Mouse (Mus musculus): ENCODE measurements around the gene Bmp2k. TPM values are rescaled to one million over a fixed set of nuclear protein-coding genes. Genes with fewer than 3 reads are reported as not detected.

Bmp2k gene
- total RNA-seq, 2 experiments from 2014 or later: 22.3 to 24.7 TPM

DNA sequence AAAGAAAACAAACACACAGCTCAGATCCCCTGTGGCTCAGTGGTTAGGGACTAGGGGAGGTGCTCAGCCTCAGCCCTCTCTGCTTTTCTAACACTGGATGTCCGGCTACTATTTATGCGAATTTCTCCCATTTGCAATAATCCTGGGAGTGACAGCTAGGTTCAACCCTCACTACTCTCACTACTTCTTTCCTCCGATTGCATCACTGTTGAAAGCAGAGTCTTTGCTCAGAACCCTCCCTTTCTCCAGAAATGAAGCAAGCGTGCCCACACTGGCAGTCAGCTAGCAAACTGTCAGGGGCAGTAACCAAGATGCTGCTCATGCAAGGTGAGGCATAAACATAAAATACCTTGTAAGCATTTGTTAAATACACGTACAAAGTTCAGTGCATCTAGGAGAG is 110.8 kb downstream of the Bmp2k start:
- no peak for DNase-seq

DNA sequence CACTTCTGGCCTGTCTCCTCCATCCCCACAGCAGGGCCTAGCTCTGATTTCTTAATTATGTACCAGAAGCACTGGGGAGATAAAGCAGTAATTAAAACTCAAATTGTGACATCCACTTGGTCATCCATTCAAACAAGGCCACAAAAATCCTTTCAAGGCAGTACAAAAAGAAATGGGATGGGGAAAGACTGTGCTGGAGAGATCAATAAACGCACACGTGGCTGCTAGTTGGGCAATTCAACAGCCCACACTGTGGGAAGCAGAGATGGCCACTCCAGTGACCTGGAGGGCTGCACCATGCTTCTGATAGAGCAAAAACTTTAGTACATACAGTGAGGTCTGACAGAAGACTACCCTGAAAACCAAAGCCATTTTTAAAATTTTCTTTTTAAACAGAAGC is 112.6 kb downstream of the Bmp2k start:
- no peak for DNase-seq

- DNase-seq: no peak
Measured at GRCm38 (mm10) chr5:97110697-97111096, 113.2 kb downstream of the Bmp2k start.

GRCm38 (mm10) chr5:97111207-97111910 is 113.9 kb downstream of the Bmp2k start, which contains the start of gene Paqr3:
Gene Paqr3 (minus strand): TSS chr5:97111596.
- peak; percentile 99 for DNase-seq

DNA sequence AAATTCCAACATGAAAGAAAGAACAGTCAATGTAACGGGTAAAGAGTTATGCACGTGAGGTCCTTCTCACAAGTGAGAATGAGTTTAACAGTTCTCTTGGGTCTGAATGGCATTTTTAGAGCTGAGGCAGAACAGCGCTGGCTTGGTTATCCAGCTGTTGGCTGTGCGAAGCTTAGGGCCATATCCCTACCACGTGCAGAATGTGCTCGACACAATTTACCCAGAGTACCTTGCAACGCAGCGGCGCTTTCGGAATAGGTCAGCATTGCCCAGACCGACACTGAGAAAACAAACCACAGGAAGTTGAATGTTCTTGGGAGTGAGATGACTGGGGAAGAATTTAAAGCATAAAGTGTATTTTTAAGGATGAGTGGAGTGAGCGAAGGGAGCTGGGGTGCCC is 127.5 kb downstream of the Bmp2k start:
- no peak for DNase-seq

GRCm38 (mm10) chr5:97125459-97125970 is 128.0 kb downstream of the Bmp2k start:
- DNase-seq: no peak

- DNase-seq: peak; percentile 34
Measured at GRCm38 (mm10) chr5:97126005-97126404, 128.5 kb downstream of the Bmp2k start.

DNA sequence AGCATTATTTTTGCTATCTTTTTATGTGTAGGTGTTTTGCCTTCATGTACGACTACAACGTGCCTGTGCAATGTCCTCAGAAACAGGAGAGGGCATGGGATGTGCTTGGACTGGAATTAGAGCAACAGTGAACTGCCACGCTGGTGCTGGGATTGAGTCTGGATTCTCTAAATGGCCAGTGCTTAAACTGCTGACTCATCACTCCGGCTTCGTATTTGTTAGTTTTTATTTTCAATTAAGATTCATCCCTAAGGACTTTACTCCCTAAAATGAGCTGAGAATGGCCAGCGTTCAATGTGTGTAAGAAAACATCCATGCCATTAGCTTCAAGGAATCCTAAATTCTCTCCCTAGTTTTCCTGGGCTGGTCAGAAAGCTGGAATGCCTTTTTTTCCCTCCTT is 129.8 kb downstream of the Bmp2k start:
- no peak for DNase-seq

GRCm38 (mm10) chr5:97128242-97129226 is 131.0 kb downstream of the Bmp2k start:
- DNase-seq: peak; percentile 57

DNA sequence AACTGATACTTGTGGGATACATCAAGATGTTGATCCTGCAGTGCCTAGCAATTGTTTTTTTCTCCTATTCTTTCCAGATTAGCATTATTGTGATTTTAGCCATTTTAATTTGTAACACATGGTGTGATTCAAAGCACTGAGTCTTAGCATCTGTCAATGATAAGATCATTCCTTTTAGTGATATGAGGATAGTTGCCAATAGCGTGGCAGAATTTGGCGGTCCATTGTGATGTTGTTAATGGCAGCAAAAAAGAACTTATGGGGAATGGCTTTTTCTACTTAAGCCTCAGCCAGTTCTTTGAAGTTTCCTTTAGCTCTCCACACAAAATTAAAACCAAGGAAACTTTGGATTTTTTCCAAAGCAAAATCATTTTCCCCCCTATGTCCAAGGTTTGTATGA is 132.1 kb downstream of the Bmp2k start:
- no peak for DNase-seq

- no peak for DNase-seq
Measured at GRCm38 (mm10) chr5:97135331-97135730, 137.8 kb downstream of the Bmp2k start.

Other genes starting within 250 kb of the Bmp2k start
- gene Anxa3, start 204.3 kb upstream of the Bmp2k start, total RNA-seq (2021): 10 to 100 TPM; 24.4 to 27.7 TPM
- gene Paqr3, start 113.9 kb downstream of the Bmp2k start, total RNA-seq (2021): 1 to 10 TPM; 2.5 to 3.8 TPM